In genomic region chr14:76009185-76009584, GRCm38 (mm10) we compare ENCODE assay signal across 10 mouse cellular contexts. TPM values are rescaled to one million over a fixed set of nuclear protein-coding genes. Genes with fewer than 3 reads are reported as not detected.
DNase-seq lines count a peak whose midpoint lies in the region; ATAC-seq and TF ChIP-seq lines count a peak whose summit lies in the region.
"Had no signal": no experiment of that assay in that cellular context is flagged by ENCODE, and none has a peak within 500 bp of the region (broad histone marks: within the 10 kb centered on the region; RNA-seq: fewer than 3 reads in every experiment).

No protein-coding gene starts in this region.

- in situ Hi-C loops in ES-E14 (cut with MboI; ENCODE audit: low sequenced_read_pairs in 2 of 2, unreplicated experiment in 2 of 2): no loop called here

- H3K9ac ChIP-seq in ES-E14 (ENCODE audit: insufficient read depth, low read depth, low read length, poor library complexity, severe bottlenecking): no peak overlapping the region
- H3K9ac ChIP-seq in hindbrain, embryonic 11.5 days (ENCODE audit: low read depth, low read length): no peak overlapping the region

- peak overlapping the region; percentile 87 for H3K4me2 ChIP-seq in hindbrain, embryonic 11.5 days (replicated peaks; ENCODE audit: low read depth, low read length)

- no peaks in the 10 kb centered on the region for H3K36me3 ChIP-seq in ES-E14 (ENCODE audit: control insufficient read depth, insufficient read depth, low read length, poor library complexity, severe bottlenecking)
- H3K36me3 ChIP-seq in hindbrain, embryonic 11.5 days (ENCODE audit: control insufficient read depth, insufficient read depth, low read length): no peaks in the 10 kb centered on the region
- peaks cover 31% of the 10 kb centered on the region for H3K36me3 ChIP-seq in midbrain, embryonic 10.5 days

- H3K27ac ChIP-seq in ES-E14 (ENCODE audit: insufficient read depth, low read depth, low read length, poor library complexity, severe bottlenecking): no peak overlapping the region
- no peak overlapping the region for H3K27ac ChIP-seq in hindbrain, embryonic 11.5 days (ENCODE audit: low read depth, low read length)
- no peak overlapping the region for H3K27ac ChIP-seq in midbrain, embryonic 10.5 days (replicated peaks)

- DNase-seq in heart, adult 11 months: peak; percentile 71
- DNase-seq in heart, postnatal 14 days: no peak
- DNase-seq in ES-E14 (ENCODE audit: low read depth, low spot score): no peak
- DNase-seq in hindbrain, embryonic 11.5 days (ENCODE audit: low spot score): no peak
- DNase-seq in midbrain, embryonic 10.5 days (ENCODE audit: low spot score): no peak
- no peak for DNase-seq in adrenal gland, postnatal 14 days
- DNase-seq: cerebellum, postnatal 25 days had no signal

- intact Hi-C loops in heart, postnatal 14 days (cut with DNase I): no loop called here

- no peaks in the 10 kb centered on the region for H3K9me3 ChIP-seq in ES-E14 (ENCODE audit: control insufficient read depth, insufficient read depth, low read depth, low read length)
- no peaks in the 10 kb centered on the region for H3K9me3 ChIP-seq in hindbrain, embryonic 11.5 days (ENCODE audit: control insufficient read depth, low read length)
- no peaks in the 10 kb centered on the region for H3K9me3 ChIP-seq in midbrain, embryonic 10.5 days (replicated peaks)

- peaks cover 0 to 5% of the 10 kb centered on the region in 2 experiments; a peak in 2 of 4 replicates for H3K4me1 ChIP-seq in ES-E14 (ENCODE audit: control insufficient read depth in 2 of 2, insufficient read depth in 2 of 2, low read length in 2 of 2, poor library complexity in 1 of 2)
- no peaks in the 10 kb centered on the region for H3K4me1 ChIP-seq in hindbrain, embryonic 11.5 days (replicated peaks; ENCODE audit: control insufficient read depth, insufficient read depth, low read length)
- peaks cover 28% of the 10 kb centered on the region for H3K4me1 ChIP-seq in midbrain, embryonic 10.5 days

- peak overlapping the region; percentile 78 to 95; a peak in 2 of 4 replicates for H3K4me3 ChIP-seq in ES-E14 (ENCODE audit: insufficient read depth in 1 of 2, low read depth in 1 of 2, low read length in 2 of 2, poor library complexity in 1 of 2, severe bottlenecking in 1 of 2)
- H3K4me3 ChIP-seq in hindbrain, embryonic 11.5 days (ENCODE audit: low read depth, low read length): no peak overlapping the region
- peak overlapping the region; percentile 88 for H3K4me3 ChIP-seq in midbrain, embryonic 10.5 days

- no peaks in the 10 kb centered on the region for H3K27me3 ChIP-seq in hindbrain, embryonic 11.5 days (ENCODE audit: control insufficient read depth, insufficient read depth, low read length)
- no peaks in the 10 kb centered on the region; the same call in 1 of the 2 replicates for H3K27me3 ChIP-seq in midbrain, embryonic 10.5 days (ENCODE audit: low read depth, poor library complexity, severe bottlenecking)

- WGBS in hindbrain, embryonic 11.5 days: 88% methylated on average over 5 of the region's 5 CpGs
- 82% methylated on average over 5 of the region's 5 CpGs for WGBS in midbrain, embryonic 10.5 days

- ATAC-seq in hindbrain, embryonic 11.5 days (ENCODE audit: low FRiP score): no peak
- no peak for ATAC-seq in monocyte, adult 5-6 weeks (replicated peaks; ENCODE audit: insufficient number of reproducible peaks, low FRiP score, low TSS enrichment, poor library complexity, severe bottlenecking)
- ATAC-seq in granulocyte monocyte progenitor cell, adult 5-6 weeks (replicated peaks; ENCODE audit: poor library complexity, severe bottlenecking): no peak

TF ChIP-seq in ES-E14, 5 proteins besides CTCF, POLR2A, EP300 and RAD21:
- TF ChIP-seq ZC3H11A (IDR thresholded peaks at IDR 0.05; ENCODE audit: borderline replicate concordance, low read depth, low read length) (no peak), ZNF384 (IDR thresholded peaks at IDR 0.05; ENCODE audit: low read depth, low read length) (no peak), MAFK (IDR thresholded peaks at IDR 0.05; ENCODE audit: insufficient read depth, low read depth, low read length) (no peak), HCFC1 (IDR thresholded peaks at IDR 0.05; ENCODE audit: borderline replicate concordance, insufficient read depth, low read length) (no peak), CHD2 (IDR thresholded peaks at IDR 0.05; ENCODE audit: low read depth, low read length) (no peak)
TF ChIP-seq in ES-E14: peak in this region for 0.

RNA-seq across cellular contexts. Expression of gene Gtf2f2, which starts 1.5 kb away (rescaled TPM):
- total RNA-seq in heart, postnatal 14 days (2021): 10 to 100 TPM; 12.3 to 13.6 TPM
- total RNA-seq in ES-E14 (2012; rRNA removed): 23.2 and 25.5 TPM in 2 replicates
- 52.1 and 59.0 TPM in 2 replicates for polyA plus RNA-seq in hindbrain, embryonic 11.5 days (2014; fragmentation: Nextera tagmentation; extraction: Ambion mirVana)
- 55.5 and 58.9 TPM in 2 replicates for polyA plus RNA-seq in midbrain, embryonic 10.5 days (2016; fragmentation: Nextera tagmentation; extraction: Ambion mirVana)
- total RNA-seq in monocyte, adult 5-6 weeks (2017): 51.1 to 70.9 TPM (median 53.0 TPM) in 3 replicates
- total RNA-seq in adrenal gland, postnatal 14 days (2021): 24.1 and 25.5 TPM in 2 replicates
- total RNA-seq in granulocyte monocyte progenitor cell, adult 5-6 weeks (2014; fragmentation: Nextera tagmentation): 55.9 and 63.7 TPM in 2 replicates
- 96.4 and 98.2 TPM in 2 replicates for total RNA-seq in granulocyte monocyte progenitor cell, adult 5-6 weeks (2017)

RNA-seq across cellular contexts. Expression of gene Kctd4, which starts 54.4 kb away (rescaled TPM):
- total RNA-seq in heart, postnatal 14 days (2021): not detected
- total RNA-seq in ES-E14 (2012; rRNA removed): 0.09 and 0.16 TPM in 2 replicates
- polyA plus RNA-seq in hindbrain, embryonic 11.5 days (2014; fragmentation: Nextera tagmentation; extraction: Ambion mirVana): 0.61 and 1.4 TPM in 2 replicates
- 0.42 and 0.60 TPM in 2 replicates for polyA plus RNA-seq in midbrain, embryonic 10.5 days (2016; fragmentation: Nextera tagmentation; extraction: Ambion mirVana)
- 0.29 TPM in 1 of 3 replicates, not detected in the others for total RNA-seq in monocyte, adult 5-6 weeks (2017)
- total RNA-seq in adrenal gland, postnatal 14 days (2021): not detected in 2 replicates
- total RNA-seq in granulocyte monocyte progenitor cell, adult 5-6 weeks (2014; fragmentation: Nextera tagmentation): not detected in 2 replicates
- 0.04 TPM in 1 of 2 replicates, not detected in the other for total RNA-seq in granulocyte monocyte progenitor cell, adult 5-6 weeks (2017)
- total RNA-seq: liver, adult 2 months had no signal
- polyA plus RNA-seq: liver, adult 2 months had no signal
